Mouse (Mus musculus) naive thymus-derived CD4-positive, alpha-beta T cell, adult 2 months (primary cell): ENCODE measurements around the gene Mup13.
"Not testable (repeated sequence)": the region's sequence is repeated elsewhere in the genome, so short reads cannot be mapped to it uniquely, and the experiment has no call there.

Experiments
- DNase-seq: peaks from one replicate; pipeline ENCODE4 v3.0.0-alpha.2; 2011; ENCODE audit warnings: low read depth

The Mup13 gene

DNA sequence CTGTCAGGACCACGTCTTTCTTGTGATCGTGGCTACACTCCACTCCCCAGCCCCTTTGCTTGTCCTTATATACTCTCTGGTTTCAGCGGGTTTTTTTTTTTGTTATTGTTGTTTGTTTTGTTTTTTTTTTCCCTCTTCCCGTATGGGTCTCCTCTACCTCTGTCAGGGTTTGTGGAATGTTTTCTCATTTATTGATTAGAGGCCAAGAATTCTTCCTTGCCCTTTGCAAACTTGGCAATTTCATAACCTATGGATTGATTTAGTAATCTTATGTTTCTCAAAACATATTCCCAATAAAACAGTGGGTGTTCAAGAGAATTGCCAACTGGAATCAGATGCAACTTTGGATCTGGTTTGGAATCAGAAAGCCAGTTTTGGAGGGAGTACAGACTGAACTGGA lies at the start of gene Mup13:
TSS of gene Mup13 (minus strand) at position 101 of the 400 bp plus-strand sequence.
- DNase-seq: not testable (repeated sequence)
